Mouse (Mus musculus): ENCODE data around the gene Ccdc148.

The Ccdc148 gene

DNA sequence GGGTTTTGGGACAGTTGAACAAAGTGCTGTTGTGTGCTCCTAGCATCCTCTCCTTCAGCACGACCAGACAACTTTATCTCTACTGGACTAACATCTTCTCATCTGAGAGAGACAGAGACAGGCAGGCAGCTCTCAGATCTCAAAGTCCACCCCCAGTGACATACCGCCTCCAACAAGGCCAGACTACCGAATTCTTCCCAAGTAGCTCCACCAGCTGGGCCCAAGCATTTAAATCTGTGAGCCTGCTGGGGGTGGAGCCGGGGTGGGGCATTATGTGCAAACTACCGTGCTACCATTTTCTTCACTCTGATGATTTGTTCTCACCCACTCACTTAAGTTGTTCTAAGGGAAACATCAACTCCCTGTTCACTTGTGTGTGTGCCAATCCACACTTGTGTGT is 19.0 kb upstream of the Ccdc148 start:
- no peak for DNase-seq (ENCODE audit: low spot score in 2 of 2)

DNA sequence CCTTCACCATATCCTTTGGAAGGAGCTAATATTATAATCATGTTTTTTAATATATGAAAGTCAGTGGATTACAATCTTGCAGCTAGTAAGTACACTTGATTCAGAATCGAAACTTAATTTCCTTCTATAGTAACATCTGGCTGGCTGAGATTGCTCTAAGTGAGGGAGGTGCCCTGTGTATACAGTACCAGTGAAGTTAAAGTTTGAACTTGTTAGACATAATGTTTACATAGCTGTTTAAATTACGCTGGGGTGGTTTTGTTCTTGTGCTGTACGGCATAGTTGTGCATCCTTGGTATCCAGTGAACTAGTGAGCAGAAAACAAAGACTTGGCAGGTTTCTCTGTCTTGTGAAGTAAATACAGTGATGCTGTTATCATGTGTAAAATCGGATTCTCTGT is 18.5 kb upstream of the Ccdc148 start:
- DNase-seq (ENCODE audit: low spot score in 2 of 2), result no peak

DNA sequence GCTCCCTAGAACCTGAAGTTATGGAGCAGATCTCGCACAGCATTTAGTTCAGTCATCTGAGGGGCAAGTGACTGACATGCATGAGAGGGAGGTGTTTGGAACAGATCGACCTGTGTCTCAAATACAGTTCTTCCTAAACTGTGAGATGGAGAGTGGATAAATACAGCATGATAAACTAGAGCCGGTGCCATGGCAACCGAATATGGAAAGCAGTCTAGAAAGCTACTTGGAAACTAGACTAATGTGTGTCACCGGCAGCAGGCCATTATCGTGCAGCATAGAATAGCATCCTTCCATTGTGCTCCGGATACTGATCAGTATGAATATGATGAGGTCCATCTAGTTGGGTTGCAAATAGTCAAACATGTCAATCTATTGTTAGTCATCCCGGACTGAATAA is 17.7 kb upstream of the Ccdc148 start:
- DNase-seq (ENCODE audit: low spot score in 2 of 2), result no peak

DNA sequence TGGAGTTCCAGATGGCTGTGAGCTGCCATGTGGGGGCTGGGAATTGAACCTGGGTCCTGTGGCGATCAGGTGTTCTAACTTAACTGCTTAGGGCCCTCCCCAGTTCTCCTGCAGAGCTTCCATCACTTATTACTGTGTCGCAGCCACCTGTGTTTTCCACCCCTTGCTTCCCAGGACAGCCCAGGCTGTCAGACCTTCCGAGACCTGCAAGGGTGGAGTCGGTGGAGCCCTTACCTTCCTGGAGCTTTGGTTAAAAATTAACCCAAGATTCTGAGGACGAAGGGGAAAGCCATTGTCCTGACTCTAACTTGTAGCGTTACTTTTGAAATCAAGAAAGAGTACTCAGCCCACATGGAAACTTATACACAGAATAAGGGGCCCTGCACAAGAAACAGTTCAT is 15.4 kb upstream of the Ccdc148 start:
- DNase-seq (ENCODE audit: low spot score in 2 of 2), result no peak

DNA sequence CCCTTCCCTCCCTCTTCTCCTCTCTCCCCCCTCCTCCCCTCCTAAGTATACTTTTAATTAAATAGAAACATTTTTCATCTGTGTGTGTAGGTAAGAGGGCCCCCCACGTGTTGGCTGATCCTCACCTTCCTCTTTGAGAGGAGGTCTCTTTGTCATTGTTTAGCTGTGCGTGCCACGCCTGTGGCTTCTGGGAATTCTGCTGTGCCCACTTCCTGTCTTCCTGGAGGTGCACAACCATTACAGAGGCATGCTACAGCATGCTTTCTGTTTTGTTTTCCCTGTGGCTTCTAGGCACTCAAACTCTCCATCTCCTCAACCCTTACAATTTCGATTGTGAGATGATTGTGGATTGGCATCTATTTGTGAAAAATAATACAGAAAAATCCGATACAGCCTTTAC is 11.1 kb upstream of the Ccdc148 start:
- DNase-seq (ENCODE audit: low spot score in 2 of 2), result no peak

DNA sequence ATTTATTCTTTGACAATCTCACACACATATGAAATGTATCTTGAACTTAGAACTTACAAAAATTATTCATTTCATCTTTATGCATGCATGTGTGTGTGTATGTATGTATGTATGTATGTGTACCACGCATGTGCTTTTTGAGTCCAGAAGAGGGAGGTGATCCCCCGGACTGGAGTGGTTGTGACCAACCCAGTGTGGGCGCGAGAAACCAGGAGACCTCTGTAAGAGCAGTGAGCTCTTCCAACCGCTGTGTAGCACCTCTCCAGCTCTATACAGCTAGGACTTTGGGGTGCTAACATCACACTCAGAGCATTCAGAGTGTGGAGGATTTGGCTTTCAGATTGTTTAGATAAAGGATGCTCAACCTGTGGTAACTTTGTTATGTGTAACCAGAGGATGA is 10.1 kb upstream of the Ccdc148 start:
- DNase-seq (ENCODE audit: low spot score in 2 of 2), result no peak

DNA sequence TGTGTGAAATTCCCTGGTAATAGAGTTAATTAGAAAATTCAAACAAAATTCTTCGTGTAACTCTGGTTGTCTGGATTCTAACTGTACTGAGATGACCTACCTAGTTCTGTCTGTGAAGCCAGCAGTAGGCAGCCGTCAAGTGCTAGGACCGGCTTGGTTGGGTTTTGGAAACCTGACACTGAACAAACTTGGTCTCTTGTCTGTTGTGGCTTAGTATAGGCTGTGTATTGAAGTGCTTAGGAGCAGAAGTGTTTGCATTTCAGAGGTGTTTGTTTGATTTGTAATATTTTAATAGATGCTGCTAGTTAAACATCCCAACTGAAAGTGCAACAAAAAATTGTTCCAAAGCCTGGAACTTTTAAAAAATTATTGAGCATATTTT is 9.7 kb upstream of the Ccdc148 start:
- no peak for DNase-seq (ENCODE audit: low spot score in 2 of 2)

DNA sequence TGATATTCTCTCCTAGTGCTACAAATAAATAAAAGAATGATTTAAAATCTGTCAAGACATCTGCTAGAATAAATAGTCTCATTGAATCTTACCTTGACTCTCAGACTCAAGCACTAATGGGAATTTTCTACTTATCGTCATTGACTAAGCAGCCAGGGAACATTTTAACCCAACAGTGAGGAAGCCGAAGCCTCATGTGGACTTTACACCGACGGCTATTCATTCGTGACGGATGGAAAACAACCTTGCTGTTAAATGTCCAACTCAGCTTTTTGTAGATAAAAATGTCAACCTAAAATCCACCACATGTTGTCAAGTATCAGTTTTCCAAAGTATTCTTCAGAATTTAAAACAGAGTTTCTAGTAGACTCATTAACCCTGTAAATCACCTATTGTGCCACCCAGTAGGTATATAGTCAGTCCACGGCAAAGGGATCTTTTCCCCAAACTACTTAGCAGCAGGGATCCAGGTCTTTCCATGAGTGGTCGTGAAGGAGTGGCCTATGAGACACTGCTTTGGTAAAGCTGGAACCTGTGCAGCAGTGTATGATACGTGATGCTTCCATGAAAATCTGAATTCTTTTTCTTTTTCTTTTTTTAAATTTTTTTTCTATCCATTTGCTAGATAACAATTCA is 9.2 kb upstream of the Ccdc148 start:
- no peak for DNase-seq (ENCODE audit: low spot score in 2 of 2)

DNA sequence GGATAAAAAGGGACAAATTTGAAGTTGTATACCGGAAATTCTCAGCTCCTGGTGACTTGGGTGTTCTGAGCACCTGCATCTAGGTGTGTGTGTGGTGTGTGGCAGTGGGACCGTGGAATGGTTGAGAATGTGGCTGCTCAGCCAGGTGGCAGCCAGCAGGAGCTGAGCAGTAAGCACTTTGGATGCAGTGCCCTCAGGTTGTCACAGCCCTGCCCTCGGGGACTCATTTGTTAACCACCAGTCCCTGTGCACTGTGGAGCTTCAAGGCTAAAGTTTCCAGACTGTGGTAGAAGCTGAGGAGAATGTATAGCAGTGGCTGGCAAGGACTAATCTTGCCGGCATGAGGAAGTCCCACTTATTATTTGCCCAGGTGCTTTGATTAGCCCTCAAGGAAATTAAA is 7.3 kb upstream of the Ccdc148 start:
- no peak for DNase-seq (ENCODE audit: low spot score in 2 of 2)

DNA sequence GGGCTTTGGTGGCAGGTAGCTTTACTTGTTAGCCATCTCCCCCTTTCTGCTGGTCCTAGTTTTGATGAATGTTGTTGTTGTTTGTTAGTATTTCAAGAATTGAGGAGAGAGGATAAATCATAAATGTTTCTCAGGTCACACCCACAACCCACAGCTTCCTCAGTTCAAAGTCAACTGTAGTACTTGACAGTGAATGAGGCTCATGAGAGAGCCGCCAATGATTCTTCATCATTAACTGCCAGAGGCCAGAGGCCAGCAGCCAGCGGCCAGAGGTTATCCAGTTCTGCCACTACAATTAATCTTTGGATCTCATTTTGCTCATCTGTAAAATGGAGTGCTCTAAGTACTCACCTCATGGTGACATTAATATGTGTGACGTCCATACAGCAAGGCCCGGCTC is 6.5 kb upstream of the Ccdc148 start:
- DNase-seq (ENCODE audit: low spot score in 2 of 2), result peak in 1 of 2 experiments; percentile 34

DNA sequence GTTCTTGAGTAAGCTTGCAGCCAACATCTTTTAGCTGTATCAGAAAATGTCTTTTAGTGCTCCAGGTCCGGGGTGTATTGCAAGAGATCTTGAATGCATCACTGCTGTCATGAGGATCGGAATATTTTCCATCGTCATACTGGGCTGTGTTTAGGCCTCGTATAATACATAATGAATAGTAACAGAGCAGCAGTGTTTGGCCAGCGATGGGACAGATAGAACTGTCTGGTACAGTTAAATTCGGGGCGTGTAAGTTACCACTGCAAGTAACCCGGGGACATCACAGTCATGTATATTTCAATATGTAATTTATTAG is 1.8 kb upstream of the Ccdc148 start:
- DNase-seq (ENCODE audit: low spot score in 2 of 2), result no peak

DNA sequence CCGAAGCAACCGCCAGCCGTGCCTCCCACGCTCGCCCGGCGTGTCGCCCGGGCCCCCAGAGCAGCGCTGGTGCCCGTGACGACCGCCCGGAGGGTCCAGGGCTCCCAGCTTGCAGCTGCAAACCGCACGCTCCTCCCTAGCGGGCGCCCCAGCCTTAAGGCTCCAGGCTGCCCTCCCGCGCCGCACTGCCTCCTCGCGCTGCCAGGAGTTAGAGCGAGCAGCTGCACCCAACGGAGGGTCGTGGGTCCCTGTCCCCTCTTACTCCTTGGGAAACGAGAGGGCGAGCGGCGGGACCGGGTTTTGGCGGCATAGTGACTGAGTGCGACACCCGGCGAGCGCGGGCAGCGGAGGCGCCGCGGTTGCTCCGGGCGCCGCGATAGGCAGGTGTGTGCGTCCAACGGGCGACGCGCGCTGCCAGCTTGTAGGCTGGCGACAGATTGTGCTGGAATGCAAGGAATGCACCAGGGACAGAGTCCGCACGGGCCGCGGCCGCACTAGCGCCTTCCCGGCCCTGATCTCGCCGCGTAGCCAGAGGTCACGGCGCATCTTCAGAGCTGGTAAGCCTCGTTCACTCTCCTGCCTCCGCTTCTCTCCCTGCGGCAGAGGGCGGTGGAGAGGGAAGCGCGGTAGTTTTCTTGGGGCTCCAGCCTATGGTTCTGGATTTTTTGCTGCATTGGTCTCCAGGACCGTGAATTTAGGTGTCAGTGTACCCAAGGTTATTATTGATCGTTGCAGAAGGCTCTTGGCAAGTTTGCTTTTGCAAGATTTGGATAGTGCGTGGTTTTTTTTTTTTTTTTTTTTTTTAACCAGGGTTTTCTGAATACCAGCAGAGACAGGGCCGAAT is 1.2 kb upstream of the Ccdc148 start:
- DNase-seq (ENCODE audit: low spot score in 2 of 2), result peak; percentile 16 to 27

DNA sequence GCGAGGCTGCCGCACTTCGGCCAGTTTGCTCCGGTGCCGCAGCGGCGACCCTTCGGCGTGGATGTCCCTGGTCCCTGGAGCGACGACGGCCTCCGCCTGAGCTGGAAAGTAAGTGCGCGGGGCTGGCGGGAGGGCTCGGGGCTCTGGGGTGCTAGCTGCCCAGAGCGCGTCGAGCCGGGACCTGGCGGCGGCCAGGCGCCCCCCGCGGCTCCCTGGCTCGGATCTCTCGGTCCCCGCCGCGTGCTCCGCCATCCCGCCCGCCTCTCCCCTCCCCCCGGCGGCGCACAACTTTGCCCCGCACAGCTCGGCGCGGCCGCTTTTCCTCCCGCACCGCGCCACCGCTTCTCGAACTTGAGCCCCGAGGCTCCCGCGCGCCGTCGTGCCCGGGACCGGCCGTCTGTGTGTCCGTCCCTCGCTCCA is 548 bp upstream of the Ccdc148 start:
- DNase-seq (ENCODE audit: low spot score in 2 of 2), result no peak

DNA sequence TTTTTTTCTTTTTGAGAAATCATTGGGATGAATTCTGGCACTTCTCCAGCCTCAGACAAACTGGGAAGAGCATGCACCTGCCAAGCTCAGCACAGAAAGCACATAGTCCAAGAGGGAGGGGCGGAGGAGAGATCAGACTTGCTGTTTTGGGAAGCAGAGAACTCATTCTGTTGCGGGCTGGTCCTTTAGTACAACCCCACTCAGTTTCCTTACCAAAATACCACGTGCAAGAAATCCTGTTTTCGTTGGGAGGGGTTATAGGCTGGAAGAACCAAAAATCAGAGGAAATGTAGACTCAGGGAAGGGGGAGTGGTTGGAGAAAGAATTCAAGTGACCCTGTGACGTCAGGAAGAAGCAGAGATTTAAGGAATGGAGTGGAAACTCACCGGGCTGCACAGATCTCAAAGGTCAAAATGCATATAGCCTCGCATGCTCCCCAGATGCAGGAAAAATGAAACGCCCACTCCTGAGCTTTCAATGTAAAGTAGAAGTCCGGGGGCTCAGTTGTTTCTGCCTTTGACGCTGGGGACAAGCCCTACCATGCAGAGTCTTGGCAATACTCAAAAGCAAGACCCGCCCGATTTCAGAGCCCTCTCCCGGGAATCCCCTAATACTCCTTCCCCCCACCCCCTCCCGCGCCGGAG is 400 bp downstream of the Ccdc148 start:
- no peak for DNase-seq (ENCODE audit: low spot score in 2 of 2)

DNA sequence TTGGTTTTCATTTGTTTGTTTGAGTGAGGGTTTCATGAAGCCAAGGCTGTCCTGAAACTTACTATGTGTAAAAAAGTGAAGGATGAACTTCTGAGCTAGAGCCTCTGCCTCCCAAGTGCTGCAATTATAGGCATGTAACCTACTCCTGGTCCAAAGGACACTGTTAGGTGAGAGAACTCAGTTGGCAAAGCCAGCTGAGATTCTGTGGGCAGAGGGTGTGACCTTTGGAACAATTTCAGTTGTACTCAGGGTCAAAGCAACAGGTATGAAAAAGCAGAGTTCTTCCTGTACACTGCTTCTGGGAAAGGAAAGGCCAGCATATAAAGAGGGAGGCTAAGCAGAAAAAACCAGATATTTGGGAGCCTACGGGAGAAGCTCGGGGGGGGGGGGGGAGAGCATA is 2.4 kb downstream of the Ccdc148 start:
- no peak for DNase-seq (ENCODE audit: low spot score in 2 of 2)

DNA sequence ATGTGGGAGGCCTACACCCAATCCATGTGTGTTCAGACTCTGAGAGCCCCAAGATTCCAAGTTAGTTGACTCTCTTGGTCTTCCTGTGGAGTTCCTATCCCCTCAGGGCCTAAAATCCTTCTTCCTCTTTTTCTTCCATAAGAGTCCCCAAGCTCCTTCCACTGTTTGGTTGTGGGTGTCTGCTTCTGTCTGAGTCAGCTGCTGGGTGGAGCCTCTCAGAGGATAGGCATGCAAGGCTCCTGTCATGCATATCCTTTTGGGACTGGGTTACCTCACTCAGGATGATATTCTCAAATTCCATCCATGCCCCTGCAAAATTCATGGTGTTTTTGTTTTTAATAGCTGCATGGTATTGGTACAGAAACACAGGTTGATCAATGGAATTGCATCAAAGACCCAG is 5.1 kb downstream of the Ccdc148 start:
- DNase-seq (ENCODE audit: low spot score in 2 of 2), result no peak

DNA sequence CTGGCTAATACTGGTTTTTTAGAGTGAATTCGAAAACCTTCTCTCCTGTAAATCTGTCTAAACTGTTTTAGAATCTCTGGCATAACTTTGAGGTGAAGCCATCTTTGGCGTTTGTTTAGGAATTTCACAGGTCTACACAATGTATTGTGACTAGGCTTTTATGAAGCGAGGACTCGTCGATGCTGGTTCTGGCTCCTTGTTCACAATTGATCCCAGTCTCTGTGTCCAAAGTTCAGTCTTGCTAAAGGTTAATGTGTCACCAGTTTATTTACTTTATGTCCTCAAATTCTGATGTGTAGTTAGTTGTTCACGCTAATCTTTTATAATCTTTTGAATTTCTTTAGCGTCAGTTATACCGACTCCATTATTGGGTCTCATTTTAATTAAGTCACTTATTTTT is 29.4 kb downstream of the Ccdc148 start:
- DNase-seq (ENCODE audit: low spot score in 2 of 2), result no peak

DNA sequence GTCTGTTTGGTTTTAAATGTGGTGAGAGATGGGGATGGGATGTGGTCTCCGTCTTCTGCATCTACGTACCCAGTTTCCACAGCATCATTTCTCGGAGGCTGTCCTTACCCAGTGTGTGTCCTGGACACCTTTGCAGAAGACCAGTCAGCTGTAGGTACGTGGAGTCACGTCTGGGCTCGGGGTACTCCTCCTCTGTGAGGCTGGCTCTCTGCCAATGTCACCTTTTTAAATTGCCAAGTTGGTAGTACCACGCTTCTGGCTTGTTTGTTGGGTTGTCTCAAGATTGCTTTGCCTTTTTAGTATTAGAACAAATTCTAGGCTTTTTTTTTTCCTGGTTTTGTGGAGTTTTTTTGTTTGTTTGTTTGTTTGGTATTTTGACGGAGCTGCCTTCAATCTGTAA is 30.7 kb downstream of the Ccdc148 start:
- no peak for DNase-seq (ENCODE audit: low spot score in 2 of 2)

DNA sequence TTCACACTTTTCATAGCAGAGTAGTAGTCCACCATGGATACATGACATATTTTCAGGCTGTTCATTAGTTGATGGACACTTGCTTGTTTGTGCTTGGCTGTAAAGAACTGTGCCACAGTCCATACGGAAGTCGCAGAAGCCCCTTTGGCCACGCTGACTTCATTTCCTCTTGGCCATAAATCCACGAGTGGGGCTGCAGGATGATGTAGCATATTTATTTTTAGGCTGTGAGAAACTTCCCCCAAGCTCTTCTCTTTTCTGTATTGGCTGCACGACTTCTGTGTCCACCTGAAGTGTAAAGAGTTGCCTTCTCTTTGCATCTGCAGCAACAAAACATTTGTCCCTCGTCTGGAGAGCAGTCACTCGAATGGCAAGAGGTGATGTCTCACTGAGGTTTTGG is 31.5 kb downstream of the Ccdc148 start:
- DNase-seq (ENCODE audit: low spot score in 2 of 2), result no peak

DNA sequence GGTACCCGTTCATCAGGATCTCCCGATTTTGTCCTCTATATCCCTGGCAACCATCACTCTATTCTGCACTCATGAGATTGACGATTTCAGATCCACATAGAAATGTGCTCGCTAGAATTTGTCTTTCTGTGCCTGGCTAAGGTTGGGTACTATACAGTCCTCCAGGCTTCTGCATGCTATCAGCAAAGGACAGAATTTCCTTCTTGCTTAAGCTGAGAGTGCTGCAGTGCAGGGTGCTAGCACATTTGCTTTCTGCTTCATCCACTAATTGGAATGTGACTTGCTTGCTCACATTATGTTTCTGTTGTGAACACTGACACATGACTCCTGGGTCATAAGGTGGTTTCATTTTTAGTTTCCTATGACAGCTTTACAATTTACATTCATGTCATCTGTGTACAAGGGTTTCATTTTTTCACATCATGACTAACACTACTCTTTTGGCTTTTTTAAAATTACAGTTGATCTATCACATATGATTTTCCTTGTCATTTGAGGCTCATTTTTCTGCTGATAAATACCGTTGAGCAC is 104.8 kb downstream of the Ccdc148 start:
- peak in 1 of 2 experiments; percentile 2 for DNase-seq (ENCODE audit: low spot score in 2 of 2)

DNA sequence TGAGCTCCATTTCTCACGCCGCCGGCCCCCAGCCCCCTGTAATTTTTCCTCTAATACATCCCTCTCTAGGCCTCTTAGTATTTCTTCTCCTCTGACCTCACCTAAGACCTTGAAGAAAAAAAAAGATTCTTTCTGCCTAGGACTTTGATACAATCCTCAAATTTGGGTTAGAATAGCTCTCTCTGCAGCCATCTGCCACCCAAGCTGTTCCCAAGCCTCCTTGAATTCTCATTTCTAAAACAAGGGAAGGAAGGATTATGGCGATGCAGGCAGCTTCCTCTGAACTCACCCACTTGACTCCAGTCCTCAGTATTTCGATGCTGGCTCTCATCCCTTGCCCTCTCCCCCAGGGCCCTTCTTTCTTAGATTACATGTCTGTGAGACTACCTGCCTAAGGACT is 106.1 kb downstream of the Ccdc148 start:
- no peak for DNase-seq (ENCODE audit: low spot score in 2 of 2)

DNA sequence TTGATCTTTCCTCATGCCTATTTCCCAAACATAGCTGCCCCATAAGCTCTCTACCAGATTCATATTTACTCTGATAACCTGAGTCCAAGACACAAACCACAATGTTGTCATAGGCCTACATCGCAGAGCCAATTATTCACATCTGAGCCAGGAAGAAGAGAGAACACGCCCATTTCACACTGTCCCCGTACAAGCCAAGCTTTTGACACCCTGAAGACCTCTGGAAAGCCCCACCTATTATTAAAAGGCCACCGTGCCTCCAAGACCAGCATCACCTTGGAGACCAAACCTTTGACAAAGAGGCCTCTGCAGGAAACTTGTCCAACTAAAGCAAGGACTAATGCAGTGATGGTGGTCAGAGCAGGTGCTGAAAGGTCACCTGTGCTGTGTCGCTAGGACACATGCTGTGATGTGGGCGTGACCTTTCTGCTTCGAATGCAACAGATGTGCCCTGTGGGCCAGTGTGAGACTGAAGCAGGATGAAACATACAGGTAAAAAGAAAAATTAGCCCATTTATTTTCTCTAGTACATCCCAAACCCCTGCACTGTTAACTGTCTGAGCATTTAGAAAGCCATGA is 106.9 kb downstream of the Ccdc148 start:
- peak; percentile 55 to 72 for DNase-seq (ENCODE audit: low spot score in 2 of 2)
